Mouse (Mus musculus): ENCODE results near the gene Smc2. TPM values are rescaled to one million over a fixed set of nuclear protein-coding genes. Genes with fewer than 3 reads are reported as not detected.
"Not testable (repeated sequence)": the region's sequence is repeated elsewhere in the genome, so short reads cannot be mapped to it uniquely, and the experiment has no call there.

Gene Smc2
- total and polyA plus RNA-seq, 3 experiments = 40.7 to 215 (median 56.9) TPM

- no peaks in the 10 kb centered on the region for H3K27me3 ChIP-seq (ENCODE audit: control insufficient read depth in 1 of 2, insufficient read depth in 2 of 2, low read length in 2 of 2)
- TF ChIP-seq RCOR1 (IDR thresholded peaks at IDR 0.05; ENCODE audit: low read depth, low read length) (no peak), MYB (IDR thresholded peaks at IDR 0.05; ENCODE audit: low read depth, low read length) (no peak), CTCF (IDR thresholded peaks at IDR 0.05 in 2 of 3, conservative IDR thresholded peaks at IDR 0.05 in 1 of 3; ENCODE audit: control insufficient read depth in 1 of 3, insufficient read depth in 1 of 3, low read depth in 2 of 3, low read length in 3 of 3, poor library complexity in 1 of 3, severe bottlenecking in 1 of 3) (no peak)
- H3K36me3 ChIP-seq (ENCODE audit: control insufficient read depth in 1 of 2, insufficient read depth in 2 of 2, low read length in 2 of 2) = peaks cover 0 to 57% of the 10 kb centered on the region in 2 experiments; a peak in 2 of 4 replicates
- H3K79me2 ChIP-seq (ENCODE audit: control insufficient read depth, insufficient read depth, low read length, poor library complexity) = no peaks in the 10 kb centered on the region
- H3K27ac ChIP-seq (ENCODE audit: control insufficient read depth, low read depth, low read length) = no peak overlapping the region
- H3K9ac ChIP-seq (ENCODE audit: control insufficient read depth, low read depth, low read length, poor library complexity, severe bottlenecking) = no peak overlapping the region
- peaks cover 0 to 2% of the 10 kb centered on the region in 2 experiments; a peak in 1 of 4 replicates for H3K4me1 ChIP-seq (ENCODE audit: control insufficient read depth in 1 of 2, insufficient read depth in 2 of 2, low read length in 2 of 2)
- no peak for DNase-seq (ENCODE audit: low read depth, low spot score)
- H3K9me3 ChIP-seq (replicated peaks; ENCODE audit: insufficient read depth, low read length) = no peaks in the 10 kb centered on the region
- H3K4me3 ChIP-seq (ENCODE audit: control insufficient read depth in 1 of 2, insufficient read depth in 1 of 2, low read depth in 2 of 2, low read length in 2 of 2) = no peak overlapping the region
Observed at GRCm38 (mm10) chr4:52473431-52473830, 34.4 kb downstream of the Smc2 start.

GRCm38 (mm10) chr4:52487486-52487885 lies 48.4 kb downstream of the Smc2 start:
- Histone ChIP-seq H3K4me1 (ENCODE audit: control insufficient read depth in 1 of 2, insufficient read depth in 2 of 2, low read length in 2 of 2) (no peaks in the 10 kb centered on the region), H3K27me3 (ENCODE audit: control insufficient read depth in 1 of 2, insufficient read depth in 2 of 2, low read length in 2 of 2) (no peaks in the 10 kb centered on the region), H3K79me2 (ENCODE audit: control insufficient read depth, insufficient read depth, low read length, poor library complexity) (no peaks in the 10 kb centered on the region), H3K9ac (ENCODE audit: control insufficient read depth, low read depth, low read length, poor library complexity, severe bottlenecking) (no peak overlapping the region), H3K9me3 (replicated peaks; ENCODE audit: insufficient read depth, low read length) (no peaks in the 10 kb centered on the region), H3K4me3 (ENCODE audit: control insufficient read depth in 1 of 2, insufficient read depth in 1 of 2, low read depth in 2 of 2, low read length in 2 of 2) (no peak overlapping the region), H3K27ac (ENCODE audit: control insufficient read depth, low read depth, low read length) (no peak overlapping the region), H3K36me3 (ENCODE audit: control insufficient read depth in 1 of 2, insufficient read depth in 2 of 2, low read length in 2 of 2) (peaks cover 0 to 11% of the 10 kb centered on the region in 2 experiments; a peak in 2 of 4 replicates)
- no peak for DNase-seq (ENCODE audit: low read depth, low spot score)
- TF ChIP-seq ELF1 (IDR thresholded peaks at IDR 0.05; ENCODE audit: low read depth, low read length) (no peak), UBTF (IDR thresholded peaks at IDR 0.05; ENCODE audit: borderline replicate concordance, insufficient read depth, low read depth, low read length) (no peak), TBP (IDR thresholded peaks at IDR 0.05; ENCODE audit: low read depth, low read length) (no peak)

GRCm38 (mm10) chr4:52497144-52497543 lies 58.1 kb downstream of the Smc2 start, which contains the start of gene Vma21-ps:
Gene Vma21-ps, minus strand, starts transcription at chr4:52497244.
- H3K4me3 ChIP-seq (ENCODE audit: control insufficient read depth in 1 of 2, insufficient read depth in 1 of 2, low read depth in 2 of 2, low read length in 2 of 2); H3K36me3 ChIP-seq (ENCODE audit: control insufficient read depth in 1 of 2, insufficient read depth in 2 of 2, low read length in 2 of 2); H3K79me2 ChIP-seq (ENCODE audit: control insufficient read depth, insufficient read depth, low read length, poor library complexity); H3K27ac ChIP-seq (ENCODE audit: control insufficient read depth, low read depth, low read length); DNase-seq (ENCODE audit: low read depth, low spot score); H3K9ac ChIP-seq (ENCODE audit: control insufficient read depth, low read depth, low read length, poor library complexity, severe bottlenecking); H3K9me3 ChIP-seq (replicated peaks; ENCODE audit: insufficient read depth, low read length); H3K27me3 ChIP-seq (ENCODE audit: control insufficient read depth in 1 of 2, insufficient read depth in 2 of 2, low read length in 2 of 2); H3K4me1 ChIP-seq (ENCODE audit: control insufficient read depth in 1 of 2, insufficient read depth in 2 of 2, low read length in 2 of 2): not testable (repeated sequence)

DNA sequence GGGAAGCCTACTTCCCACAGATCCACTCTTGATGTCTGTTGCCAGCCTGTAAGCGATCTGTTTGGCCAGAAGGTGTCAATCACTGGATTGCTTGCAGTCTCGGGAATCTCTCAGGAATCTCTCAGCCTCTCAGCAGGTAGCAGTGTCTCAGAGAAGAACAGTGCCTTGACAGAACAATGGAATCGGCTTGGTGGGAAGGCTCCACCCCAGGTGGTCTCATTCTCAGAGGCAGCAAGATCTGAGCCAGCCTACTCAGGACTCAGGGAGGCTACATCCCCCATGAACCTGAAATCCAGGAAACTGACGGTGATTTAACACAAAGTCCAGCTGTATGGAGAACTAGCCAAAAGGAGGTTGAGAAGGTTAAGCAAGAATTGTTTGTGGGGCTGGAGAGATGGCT lies 78.5 kb downstream of the Smc2 start:
- Histone ChIP-seq H3K9me3 (replicated peaks; ENCODE audit: insufficient read depth, low read length) (no peaks in the 10 kb centered on the region), H3K79me2 (ENCODE audit: control insufficient read depth, insufficient read depth, low read length, poor library complexity) (no peaks in the 10 kb centered on the region)

More for the DNA sequence above, 78.5 kb downstream of the Smc2 start:
- no peaks in the 10 kb centered on the region for H3K27me3 ChIP-seq (ENCODE audit: control insufficient read depth in 1 of 2, insufficient read depth in 2 of 2, low read length in 2 of 2)
- H3K27ac ChIP-seq (ENCODE audit: control insufficient read depth, low read depth, low read length) = no peak overlapping the region
- TF ChIP-seq POLR2AphosphoS5 (IDR thresholded peaks at IDR 0.05; ENCODE audit: borderline replicate concordance, low read depth, low read length) (no peak), USF2 (IDR thresholded peaks at IDR 0.05; ENCODE audit: borderline replicate concordance in 1 of 2, insufficient read depth in 1 of 2, low read depth in 1 of 2, low read length in 2 of 2) (no peak), EP300 (IDR thresholded peaks at IDR 0.05; ENCODE audit: low read depth in 1 of 2, low read length in 2 of 2) (no peak), CHD2 (IDR thresholded peaks at IDR 0.05; ENCODE audit: low read length) (no peak), MAZ (IDR thresholded peaks at IDR 0.05; ENCODE audit: low read depth, low read length) (no peak), TBP (IDR thresholded peaks at IDR 0.05; ENCODE audit: low read depth, low read length) (no peak), ZNF384 (IDR thresholded peaks at IDR 0.05; ENCODE audit: low read depth, low read length) (no peak), NELFE (IDR thresholded peaks at IDR 0.05; ENCODE audit: low read depth, low read length) (no peak), E2F4 (IDR thresholded peaks at IDR 0.05; ENCODE audit: borderline replicate concordance, low read depth, low read length) (no peak), GATA1 (IDR thresholded peaks at IDR 0.05; ENCODE audit: low read depth, low read length) (no peak), TAL1 (IDR thresholded peaks at IDR 0.05; ENCODE audit: low read length) (no peak)
- H3K4me3 ChIP-seq (ENCODE audit: control insufficient read depth in 1 of 2, insufficient read depth in 1 of 2, low read depth in 2 of 2, low read length in 2 of 2) = no peak overlapping the region
- no peaks in the 10 kb centered on the region for H3K4me1 ChIP-seq (ENCODE audit: control insufficient read depth in 1 of 2, insufficient read depth in 2 of 2, low read length in 2 of 2)
- H3K9ac ChIP-seq (ENCODE audit: control insufficient read depth, low read depth, low read length, poor library complexity, severe bottlenecking) = no peak overlapping the region
- H3K36me3 ChIP-seq (ENCODE audit: control insufficient read depth in 1 of 2, insufficient read depth in 2 of 2, low read length in 2 of 2) = no peaks in the 10 kb centered on the region
- DNase-seq (ENCODE audit: low read depth, low spot score) = no peak
